In the genomic region with DNA sequence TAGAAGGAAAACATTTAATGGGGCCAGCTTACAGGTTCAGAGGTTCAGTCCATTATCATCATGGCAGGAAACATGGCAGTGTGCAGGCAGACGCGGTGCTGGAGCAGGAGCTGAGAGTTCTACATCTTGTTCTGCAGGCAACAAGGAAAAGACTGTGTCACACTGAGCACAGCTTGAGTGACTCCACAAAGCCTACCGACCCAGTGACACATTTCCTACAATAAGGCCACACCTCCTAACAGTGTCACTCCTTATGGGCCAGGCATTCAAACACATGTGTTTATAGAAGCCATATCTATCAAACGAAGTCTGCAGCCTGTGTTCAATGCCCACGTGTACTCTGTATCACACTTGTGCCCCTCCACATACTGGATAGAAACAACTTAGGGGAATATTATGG, we compare ENCODE assay signal across 23 mouse cellular contexts. TPM values are rescaled to one million over a fixed set of nuclear protein-coding genes. Genes with fewer than 3 reads are reported as not detected.
DNase-seq lines count a peak whose midpoint lies in the region; ATAC-seq and TF ChIP-seq lines count a peak whose summit lies in the region.
"Had no signal": no experiment of that assay in that cellular context is flagged by ENCODE, and none has a peak within 500 bp of the region (broad histone marks: within the 10 kb centered on the region; RNA-seq: fewer than 3 reads in every experiment).

No protein-coding gene starts in this region.

- WGBS in forebrain, embryonic 10.5 days = 93% methylated on average over 5 of the region's 5 CpGs
- WGBS in forebrain, embryonic 12.5 days = 93% methylated on average over 5 of the region's 5 CpGs
- WGBS in intestine, embryonic 14.5 days = 84% methylated on average over 5 of the region's 5 CpGs
- WGBS in intestine, embryonic 16.5 days = 83% methylated on average over 5 of the region's 5 CpGs

- H3K4me2 ChIP-seq in forebrain, embryonic 12.5 days = no peak overlapping the region
- H3K4me2 ChIP-seq in intestine, embryonic 14.5 days (ENCODE audit: low read length) = no peak overlapping the region
- no peak overlapping the region for H3K4me2 ChIP-seq in intestine, embryonic 16.5 days (ENCODE audit: low read depth, low read length)
- H3K4me2 ChIP-seq: embryonic facial prominence, embryonic 12.5 days; forebrain, embryonic 15.5 days had no signal

- H3K4me3 ChIP-seq in forebrain, embryonic 10.5 days = peak overlapping the region; percentile 55; the same call in 1 of the 2 replicates
- no peak overlapping the region for H3K4me3 ChIP-seq in forebrain, embryonic 12.5 days (replicated peaks)
- H3K4me3 ChIP-seq in intestine, embryonic 14.5 days (ENCODE audit: low read depth, low read length) = no peak overlapping the region
- H3K4me3 ChIP-seq in intestine, embryonic 16.5 days (ENCODE audit: low read length) = no peak overlapping the region
- peak overlapping the region; percentile 30 for H3K4me3 ChIP-seq in ES-Bruce4 (ENCODE audit: low read depth, low read length)
- H3K4me3 ChIP-seq: embryonic facial prominence, embryonic 12.5 days; forebrain, embryonic 13.5 days; forebrain, embryonic 15.5 days had no signal

- DNase-seq in forebrain, embryonic 10.5 days (ENCODE audit: extremely low spot score, low spot score) = no peak
- peak; percentile 21 for DNase-seq in intestine, embryonic 14.5 days (ENCODE audit: low spot score)
- DNase-seq in embryo, embryonic 10 days (ENCODE audit: low spot score) = no peak
- DNase-seq in MN1 (ENCODE audit: low spot score) = no peak
- DNase-seq: adrenal gland, adult 8-10 months; adrenal gland, postnatal 14 days; adrenal gland, postnatal 36 days; cerebellum, adult 11-12 months; cerebellum, adult 2 months; cerebellum, adult 9-10 months; cerebellum, postnatal 10 days; cerebellum, postnatal 25 days; forebrain, postnatal 0 days had no signal

- TF ChIP-seq POLR2A in ES-Bruce4 (IDR thresholded peaks at IDR 0.05; ENCODE audit: insufficient read depth, low read length) = no peak

- H3K27me3 ChIP-seq in forebrain, embryonic 10.5 days (ENCODE audit: poor library complexity, severe bottlenecking) = no peaks in the 10 kb centered on the region
- H3K27me3 ChIP-seq in forebrain, embryonic 12.5 days = no peaks in the 10 kb centered on the region
- H3K27me3 ChIP-seq in intestine, embryonic 14.5 days (replicated peaks; ENCODE audit: control insufficient read depth, insufficient read depth, low read length) = no peaks in the 10 kb centered on the region
- no peaks in the 10 kb centered on the region for H3K27me3 ChIP-seq in intestine, embryonic 16.5 days (replicated peaks; ENCODE audit: control insufficient read depth, insufficient read depth, low read length)
- no peaks in the 10 kb centered on the region for H3K27me3 ChIP-seq in ES-Bruce4 (ENCODE audit: control insufficient read depth, insufficient read depth, low read length, poor library complexity, severe bottlenecking)
- H3K27me3 ChIP-seq: embryonic facial prominence, embryonic 12.5 days; forebrain, embryonic 13.5 days; forebrain, embryonic 15.5 days; Patski had no signal

- TF ChIP-seq EP300 in ES-Bruce4 (IDR thresholded peaks at IDR 0.05; ENCODE audit: insufficient read depth, low read depth, low read length) = no peak

- no peak overlapping the region for H3K9ac ChIP-seq in forebrain, embryonic 12.5 days
- no peak overlapping the region for H3K9ac ChIP-seq in intestine, embryonic 14.5 days (ENCODE audit: low read length)
- H3K9ac ChIP-seq in intestine, embryonic 16.5 days (ENCODE audit: low read depth, low read length) = no peak overlapping the region
- H3K9ac ChIP-seq in ES-Bruce4 (ENCODE audit: low read depth, poor library complexity, severe bottlenecking) = no peak overlapping the region
- H3K9ac ChIP-seq: embryonic facial prominence, embryonic 12.5 days; forebrain, embryonic 13.5 days; forebrain, embryonic 15.5 days; forebrain, postnatal 0 days had no signal

- peaks cover 5% of the 10 kb centered on the region for H3K36me3 ChIP-seq in forebrain, embryonic 10.5 days (replicated peaks)
- no peaks in the 10 kb centered on the region for H3K36me3 ChIP-seq in forebrain, embryonic 12.5 days (replicated peaks)
- no peaks in the 10 kb centered on the region for H3K36me3 ChIP-seq in intestine, embryonic 14.5 days (ENCODE audit: control insufficient read depth, insufficient read depth, low read length)
- no peaks in the 10 kb centered on the region for H3K36me3 ChIP-seq in intestine, embryonic 16.5 days (ENCODE audit: control insufficient read depth, insufficient read depth, low read length)
- peaks cover 7% of the 10 kb centered on the region for H3K36me3 ChIP-seq in ES-Bruce4 (ENCODE audit: control insufficient read depth, insufficient read depth, low read length, poor library complexity, severe bottlenecking)
- H3K36me3 ChIP-seq: embryonic facial prominence, embryonic 10.5 days; embryonic facial prominence, embryonic 12.5 days; forebrain, embryonic 15.5 days had no signal

- TF ChIP-seq CTCF in ES-Bruce4 (IDR thresholded peaks at IDR 0.05; ENCODE audit: low read depth, low read length) = no peak

- no peaks in the 10 kb centered on the region for H3K9me3 ChIP-seq in forebrain, embryonic 10.5 days
- no peaks in the 10 kb centered on the region for H3K9me3 ChIP-seq in forebrain, embryonic 12.5 days
- no peaks in the 10 kb centered on the region for H3K9me3 ChIP-seq in intestine, embryonic 14.5 days (ENCODE audit: control insufficient read depth, low read length)
- H3K9me3 ChIP-seq in intestine, embryonic 16.5 days (ENCODE audit: control insufficient read depth, low read length) = no peaks in the 10 kb centered on the region
- H3K9me3 ChIP-seq in ES-Bruce4 (replicated peaks; ENCODE audit: control insufficient read depth, insufficient read depth, low read length, poor library complexity, severe bottlenecking) = no peaks in the 10 kb centered on the region
- H3K9me3 ChIP-seq: embryonic facial prominence, embryonic 10.5 days; embryonic facial prominence, embryonic 12.5 days; forebrain, embryonic 13.5 days; forebrain, embryonic 15.5 days had no signal

- ATAC-seq in forebrain, embryonic 12.5 days (ENCODE audit: low FRiP score) = no peak
- no peak for ATAC-seq in intestine, embryonic 14.5 days (replicated peaks; ENCODE audit: low FRiP score, low TSS enrichment, low read depth)
- ATAC-seq in intestine, embryonic 16.5 days = no peak
- ATAC-seq: activated CD4-positive, CD25-positive, alpha-beta regulatory T cell, adult 4 months; forebrain, embryonic 13.5 days; forebrain, embryonic 15.5 days; forebrain, postnatal 0 days; Patski had no signal

- peaks cover 27% of the 10 kb centered on the region for H3K4me1 ChIP-seq in forebrain, embryonic 10.5 days
- peaks cover 18% of the 10 kb centered on the region for H3K4me1 ChIP-seq in forebrain, embryonic 12.5 days
- peaks cover 8% of the 10 kb centered on the region; the same call in 1 of the 2 replicates for H3K4me1 ChIP-seq in intestine, embryonic 14.5 days (replicated peaks; ENCODE audit: control insufficient read depth, insufficient read depth, low read length)
- H3K4me1 ChIP-seq in intestine, embryonic 16.5 days (ENCODE audit: control insufficient read depth, insufficient read depth, low read length) = no peaks in the 10 kb centered on the region
- H3K4me1 ChIP-seq in ES-Bruce4 (ENCODE audit: control insufficient read depth, insufficient read depth, low read length) = peaks cover 10% of the 10 kb centered on the region
- H3K4me1 ChIP-seq: embryonic facial prominence, embryonic 12.5 days had no signal

- no peak overlapping the region for H3K27ac ChIP-seq in forebrain, embryonic 10.5 days
- H3K27ac ChIP-seq in forebrain, embryonic 12.5 days = no peak overlapping the region
- H3K27ac ChIP-seq in intestine, embryonic 14.5 days (ENCODE audit: low read depth) = no peak overlapping the region
- no peak overlapping the region for H3K27ac ChIP-seq in intestine, embryonic 16.5 days (ENCODE audit: low read length)
- H3K27ac ChIP-seq in ES-Bruce4 (ENCODE audit: insufficient read depth, low read length) = peak overlapping the region; percentile 40; the same call in 1 of the 2 replicates
- H3K27ac ChIP-seq: embryonic facial prominence, embryonic 10.5 days; embryonic facial prominence, embryonic 12.5 days; forebrain, embryonic 13.5 days; forebrain, embryonic 15.5 days had no signal

RNA-seq across cellular contexts. Expression of a gene that starts 2.0 kb away (rescaled TPM):
- 8.4 and 13.1 TPM in 2 replicates for polyA plus RNA-seq in forebrain, embryonic 10.5 days (2016; fragmentation: Nextera tagmentation; extraction: Ambion mirVana)
- 2.9 and 3.1 TPM in 2 replicates for polyA plus RNA-seq in forebrain, embryonic 12.5 days (2016; fragmentation: Nextera tagmentation; extraction: Ambion mirVana)
- polyA plus RNA-seq in intestine, embryonic 14.5 days (2014; fragmentation: Nextera tagmentation; extraction: Ambion mirVana) = 3.8 and 4.5 TPM in 2 replicates
- 5.7 and 6.1 TPM in 2 replicates for polyA plus RNA-seq in intestine, embryonic 16.5 days (2015; fragmentation: Nextera tagmentation; extraction: Ambion mirVana)
- polyA plus RNA-seq in ES-Bruce4 (2011; ENCODE audit: insufficient read depth, insufficient read length, low read depth, missing spikeins) = 22.8 and 24.0 TPM in 2 replicates
- polyA plus RNA-seq: activated CD4-positive, CD25-positive, alpha-beta regulatory T cell, adult 4 months; C2C12 had no signal

RNA-seq across cellular contexts. Expression of a gene that starts 17.3 kb away (rescaled TPM):
- 11.6 and 12.7 TPM in 2 replicates for polyA plus RNA-seq in forebrain, embryonic 10.5 days (2016; fragmentation: Nextera tagmentation; extraction: Ambion mirVana)
- polyA plus RNA-seq in forebrain, embryonic 12.5 days (2016; fragmentation: Nextera tagmentation; extraction: Ambion mirVana) = 20.3 and 24.0 TPM in 2 replicates
- 19.7 and 21.5 TPM in 2 replicates for polyA plus RNA-seq in intestine, embryonic 14.5 days (2014; fragmentation: Nextera tagmentation; extraction: Ambion mirVana)
- polyA plus RNA-seq in intestine, embryonic 16.5 days (2015; fragmentation: Nextera tagmentation; extraction: Ambion mirVana) = 23.4 and 26.1 TPM in 2 replicates
- polyA plus RNA-seq in ES-Bruce4 (2011; ENCODE audit: insufficient read depth, insufficient read length, low read depth, missing spikeins) = 68.9 and 69.1 TPM in 2 replicates
- polyA plus RNA-seq: activated CD4-positive, CD25-positive, alpha-beta regulatory T cell, adult 4 months had no signal

RNA-seq across cellular contexts. Expression of a gene that starts 51.3 kb away (rescaled TPM):
- polyA plus RNA-seq in forebrain, embryonic 10.5 days (2016; fragmentation: Nextera tagmentation; extraction: Ambion mirVana) = 76.9 and 79.5 TPM in 2 replicates
- polyA plus RNA-seq in forebrain, embryonic 12.5 days (2016; fragmentation: Nextera tagmentation; extraction: Ambion mirVana) = 65.8 and 68.7 TPM in 2 replicates
- 56.4 and 61.5 TPM in 2 replicates for polyA plus RNA-seq in intestine, embryonic 14.5 days (2014; fragmentation: Nextera tagmentation; extraction: Ambion mirVana)
- 45.9 and 48.1 TPM in 2 replicates for polyA plus RNA-seq in intestine, embryonic 16.5 days (2015; fragmentation: Nextera tagmentation; extraction: Ambion mirVana)
- 57.8 and 65.8 TPM in 2 replicates for polyA plus RNA-seq in ES-Bruce4 (2011; ENCODE audit: insufficient read depth, insufficient read length, low read depth, missing spikeins)

RNA-seq across cellular contexts. Expression of a gene that starts 51.6 kb away (rescaled TPM):
- 83.0 and 92.6 TPM in 2 replicates for polyA plus RNA-seq in forebrain, embryonic 10.5 days (2016; fragmentation: Nextera tagmentation; extraction: Ambion mirVana)
- 115 and 121 TPM in 2 replicates for polyA plus RNA-seq in forebrain, embryonic 12.5 days (2016; fragmentation: Nextera tagmentation; extraction: Ambion mirVana)
- polyA plus RNA-seq in intestine, embryonic 14.5 days (2014; fragmentation: Nextera tagmentation; extraction: Ambion mirVana) = 95.1 and 95.4 TPM in 2 replicates
- polyA plus RNA-seq in intestine, embryonic 16.5 days (2015; fragmentation: Nextera tagmentation; extraction: Ambion mirVana) = 86.6 and 86.9 TPM in 2 replicates
- polyA plus RNA-seq in ES-Bruce4 (2011; ENCODE audit: insufficient read depth, insufficient read length, low read depth, missing spikeins) = 93.4 and 100 TPM in 2 replicates

RNA-seq across cellular contexts. Expression of a gene that starts 54.6 kb away (rescaled TPM):
- polyA plus RNA-seq in forebrain, embryonic 10.5 days (2016; fragmentation: Nextera tagmentation; extraction: Ambion mirVana) = 21.2 and 22.1 TPM in 2 replicates
- 22.7 and 24.2 TPM in 2 replicates for polyA plus RNA-seq in forebrain, embryonic 12.5 days (2016; fragmentation: Nextera tagmentation; extraction: Ambion mirVana)
- 25.7 and 26.7 TPM in 2 replicates for polyA plus RNA-seq in intestine, embryonic 14.5 days (2014; fragmentation: Nextera tagmentation; extraction: Ambion mirVana)
- polyA plus RNA-seq in intestine, embryonic 16.5 days (2015; fragmentation: Nextera tagmentation; extraction: Ambion mirVana) = 39.9 and 43.3 TPM in 2 replicates
- 46.6 and 47.5 TPM in 2 replicates for polyA plus RNA-seq in ES-Bruce4 (2011; ENCODE audit: insufficient read depth, insufficient read length, low read depth, missing spikeins)

Comparison
In these comparisons a context has a peak if more than half of its experiments do, and no peak if none do; other contexts are left out.
1. H3K4me3 ChIP-seq: peak in forebrain, embryonic 10.5 days (single experiment) and ES-Bruce4 (single experiment); none in forebrain, embryonic 12.5 days (single experiment), intestine, embryonic 14.5 days (single experiment) and intestine, embryonic 16.5 days (single experiment).